Mouse (Mus musculus): ENCODE measurements around the gene Il1rl1.

GRCm38 (mm10) chr1:40430143-40430834, 919 bp downstream of the Il1rl1 start:
- no peak for TF ChIP-seq CTCF (IDR thresholded peaks at IDR 0.05; ENCODE audit: extremely low read depth, insufficient read depth, insufficient read length, insufficient replicate concordance)
- no peak for TF ChIP-seq POLR2A (IDR thresholded peaks at IDR 0.05; ENCODE audit: low read depth, low read length)

Data from spleen, adult 2 months (tissue).